Mouse (Mus musculus) ES-Bruce4 (cell line): ENCODE measurements at regions not wholly inside any gene's neighbourhood (a gene's known extent, or its start where the extent isn't known, plus 50 kb on each side); places are given as distances from the start of the nearest gene placed in this dataset.

Experiments used
- H3K27ac ChIP-seq: 2 replicates; pipeline ENCODE4 v1.5.1; 2012; ENCODE audit warnings: low read length, inconsistent platforms; ENCODE audit not compliant: insufficient read depth
- H3K27me3 ChIP-seq: 2 replicates; pipeline ENCODE4 v1.6.1; 2012; ENCODE audit warnings: mild to moderate bottlenecking, low read length, inconsistent platforms; ENCODE audit not compliant: control insufficient read depth, poor library complexity, insufficient read depth, severe bottlenecking
- H3K36me3 ChIP-seq: 2 replicates; pipeline ENCODE4 v1.6.1; 2012; ENCODE audit warnings: inconsistent platforms, mild to moderate bottlenecking, low read length, moderate library complexity; ENCODE audit not compliant: control insufficient read depth, poor library complexity, insufficient read depth, severe bottlenecking
- H3K4me1 ChIP-seq: one replicate; pipeline ENCODE4 v1.8.1; 2011; ENCODE audit warnings: low read length; ENCODE audit not compliant: control insufficient read depth, insufficient read depth
- H3K4me3 ChIP-seq: 2 replicates; pipeline ENCODE4 v1.5.1; 2011; ENCODE audit warnings: low read depth, mild to moderate bottlenecking, low read length
- H3K9ac ChIP-seq: 2 replicates; pipeline ENCODE4 v1.6.1; 2012; ENCODE audit warnings: low read depth, mild to moderate bottlenecking, inconsistent platforms; ENCODE audit not compliant: poor library complexity, severe bottlenecking
- H3K9me3 ChIP-seq: replicated peaks from 2 replicates; pipeline ENCODE4 v1.6.1; 2012; ENCODE audit warnings: mild to moderate bottlenecking, low read length, inconsistent platforms; ENCODE audit not compliant: control insufficient read depth, poor library complexity, insufficient read depth, severe bottlenecking
- CTCF ChIP-seq: IDR thresholded peaks from one replicate; pipeline ENCODE4 v1.8.1; 2011; ENCODE audit warnings: low read depth, low read length
- EP300 ChIP-seq: IDR thresholded peaks from 2 replicates; pipeline ENCODE4 v1.6.1; 2011; ENCODE audit warnings: low read depth, low read length; ENCODE audit not compliant: insufficient read depth
- POLR2A ChIP-seq: IDR thresholded peaks from one replicate; pipeline ENCODE4 v1.8.1; 2011; ENCODE audit warnings: low read length; ENCODE audit not compliant: insufficient read depth

GRCm38 (mm10) chr9:40612755-40613154, 57.7 kb upstream of the Gm21915 start:
- Histone ChIP-seq H3K36me3 (no peaks in the 10 kb centered on the region), H3K9ac (no peak overlapping the region), H3K27me3 (no peaks in the 10 kb centered on the region), H3K4me1 (peaks cover 4% of the 10 kb centered on the region), H3K9me3 (no peaks in the 10 kb centered on the region), H3K27ac (no peak overlapping the region), H3K4me3 (no peak overlapping the region)
- TF ChIP-seq POLR2A (no peak), CTCF (no peak), EP300 (no peak)

GRCm38 (mm10) chr9:40612312-40612711, 58.1 kb upstream of the Gm21915 start:
- no peak for TF ChIP-seq POLR2A
- no peak for TF ChIP-seq CTCF
- no peak for TF ChIP-seq EP300
- Histone ChIP-seq H3K9ac (no peak overlapping the region), H3K4me3 (no peak overlapping the region), H3K4me1 (peaks cover 4% of the 10 kb centered on the region), H3K27ac (no peak overlapping the region), H3K27me3 (no peaks in the 10 kb centered on the region), H3K9me3 (no peaks in the 10 kb centered on the region), H3K36me3 (no peaks in the 10 kb centered on the region)

- no peak for TF ChIP-seq POLR2A
- TF ChIP-seq EP300, result no peak
- no peak for TF ChIP-seq CTCF
- H3K27ac ChIP-seq, result no peak overlapping the region
- no peaks in the 10 kb centered on the region for H3K9me3 ChIP-seq
- H3K9ac ChIP-seq, result no peak overlapping the region
- no peaks in the 10 kb centered on the region for H3K27me3 ChIP-seq
- no peak overlapping the region for H3K4me3 ChIP-seq
- H3K4me1 ChIP-seq, result no peaks in the 10 kb centered on the region
- no peaks in the 10 kb centered on the region for H3K36me3 ChIP-seq
Measured at GRCm38 (mm10) chr9:40611626-40612025, 58.8 kb upstream of the Gm21915 start.

GRCm38 (mm10) chr9:40608596-40608995, 61.8 kb upstream of the Gm21915 start:
- TF ChIP-seq EP300 (no peak), CTCF (no peak), POLR2A (no peak)
- no peaks in the 10 kb centered on the region for H3K27me3 ChIP-seq
- H3K27ac ChIP-seq, result no peak overlapping the region
- no peak overlapping the region for H3K9ac ChIP-seq
- H3K9me3 ChIP-seq, result no peaks in the 10 kb centered on the region
- H3K4me1 ChIP-seq, result no peaks in the 10 kb centered on the region
- no peak overlapping the region for H3K4me3 ChIP-seq
- H3K36me3 ChIP-seq, result no peaks in the 10 kb centered on the region

GRCm38 (mm10) chr9:40607941-40608340, 62.5 kb upstream of the Gm21915 start:
- H3K9me3 ChIP-seq, result no peaks in the 10 kb centered on the region
- H3K27me3 ChIP-seq, result no peaks in the 10 kb centered on the region
- TF ChIP-seq EP300, result no peak
- TF ChIP-seq CTCF, result no peak
- no peak for TF ChIP-seq POLR2A
- H3K36me3 ChIP-seq, result no peaks in the 10 kb centered on the region
- H3K4me3 ChIP-seq, result no peak overlapping the region
- H3K9ac ChIP-seq, result no peak overlapping the region
- no peaks in the 10 kb centered on the region for H3K4me1 ChIP-seq
- no peak overlapping the region for H3K27ac ChIP-seq

- Histone ChIP-seq H3K4me1 (no peaks in the 10 kb centered on the region), H3K9ac (no peak overlapping the region), H3K36me3 (no peaks in the 10 kb centered on the region), H3K27me3 (0 out of 2 replicates have a peak, but pooled peaks cover under 1% of the 10 kb centered on the region), H3K4me3 (no peak overlapping the region), H3K27ac (no peak overlapping the region), H3K9me3 (no peaks in the 10 kb centered on the region)
- TF ChIP-seq CTCF, result no peak
Measured at GRCm38 (mm10) chr9:40603521-40603920, 66.9 kb upstream of the Gm21915 start.

- Histone ChIP-seq H3K9me3 (no peaks in the 10 kb centered on the region), H3K4me3 (no peak overlapping the region), H3K36me3 (no peaks in the 10 kb centered on the region), H3K9ac (no peak overlapping the region), H3K27ac (no peak overlapping the region), H3K4me1 (no peaks in the 10 kb centered on the region), H3K27me3 (0 out of 2 replicates have a peak, but pooled peaks cover 1% of the 10 kb centered on the region)
- no peak for TF ChIP-seq POLR2A
- no peak for TF ChIP-seq CTCF
- TF ChIP-seq EP300, result no peak
Measured at GRCm38 (mm10) chr9:40598431-40598831, 67.2 kb upstream of the Gramd1b start.
